Mouse (Mus musculus) naive thymus-derived CD4-positive, alpha-beta T cell, adult 5 months (primary cell): ENCODE data around the gene Epm2aip1. TPM values are rescaled to one million over a fixed set of nuclear protein-coding genes. Genes with fewer than 3 reads are reported as not detected.

ENCODE experiments used
- polyA plus RNA-seq: library from polyadenylated mRNA; unstranded; fragments of 100-300 nt; shearing (Covaris generic); gene quantifications from one replicate; pipeline ENCODE4 v1.2.1, GENCODE M21; 2017

Epm2aip1 gene
- 20.1 TPM for polyA plus RNA-seq

GRCm38 (mm10) chr9:111271434-111272160 is at the start of gene Epm2aip1, which contains the start of gene Mlh1:
Gene Epm2aip1 (plus strand): TSS chr9:111271929.
Gene Mlh1 (minus strand): TSS chr9:111271791.

GRCm38 (mm10) chr9:111311031-111311842 is 39.5 kb downstream of the Epm2aip1 start, which contains the start of gene Trank1:
Gene Trank1 (plus strand): TSS chr9:111311739.

Other genes with a start within 250 kb of the Epm2aip1 start
- gene Ccrl2, start 214.4 kb upstream of the Epm2aip1 start, polyA plus RNA-seq = 0.95 TPM
- gene Lrrfip2, start 154.3 kb upstream of the Epm2aip1 start, polyA plus RNA-seq = 27.2 TPM
- 49.3 TPM for gene Mlh1, start 138 bp upstream of the Epm2aip1 start, polyA plus RNA-seq
- gene Trank1, start 39.8 kb downstream of the Epm2aip1 start, polyA plus RNA-seq = 0.19 TPM
- not detected for gene Dclk3, start 167.2 kb downstream of the Epm2aip1 start, polyA plus RNA-seq